Mouse (Mus musculus): ENCODE data around the gene Zfand3. TPM values are rescaled to one million over a fixed set of nuclear protein-coding genes. Genes with fewer than 3 reads are reported as not detected.

Gene Zfand3
- total RNA-seq, 2 experiments from 2014 or later: 10.4 to 13.4 TPM

GRCm38 (mm10) chr17:30180197-30180596 lies 175.7 kb downstream of the Zfand3 start:
- ATAC-seq (replicated peaks; ENCODE audit: low FRiP score, poor library complexity, severe bottlenecking): no peak

GRCm38 (mm10) chr17:30181554-30181953 lies 177.0 kb downstream of the Zfand3 start:
- no peak for ATAC-seq (replicated peaks; ENCODE audit: low FRiP score, poor library complexity, severe bottlenecking)

DNA sequence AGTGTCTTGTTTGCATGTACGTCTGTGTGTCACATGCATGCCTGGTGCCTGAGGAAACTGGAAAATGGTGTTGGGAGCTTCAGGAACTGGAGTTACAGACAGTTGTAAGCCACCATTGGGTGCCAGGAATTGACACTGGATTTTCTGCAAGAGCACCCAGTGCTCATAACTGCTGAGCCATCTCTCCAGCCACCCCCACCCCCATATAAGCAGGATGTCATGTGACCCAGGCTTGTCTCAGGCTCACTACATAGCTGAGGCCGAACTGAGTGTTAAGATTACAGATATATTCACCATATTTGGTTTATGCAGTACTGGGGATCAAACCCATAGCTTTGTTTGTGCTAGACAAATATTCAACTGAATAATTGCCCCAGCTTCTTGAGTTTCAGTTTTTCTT lies 177.5 kb downstream of the Zfand3 start:
- ATAC-seq (replicated peaks; ENCODE audit: low FRiP score, poor library complexity, severe bottlenecking): no peak

DNA sequence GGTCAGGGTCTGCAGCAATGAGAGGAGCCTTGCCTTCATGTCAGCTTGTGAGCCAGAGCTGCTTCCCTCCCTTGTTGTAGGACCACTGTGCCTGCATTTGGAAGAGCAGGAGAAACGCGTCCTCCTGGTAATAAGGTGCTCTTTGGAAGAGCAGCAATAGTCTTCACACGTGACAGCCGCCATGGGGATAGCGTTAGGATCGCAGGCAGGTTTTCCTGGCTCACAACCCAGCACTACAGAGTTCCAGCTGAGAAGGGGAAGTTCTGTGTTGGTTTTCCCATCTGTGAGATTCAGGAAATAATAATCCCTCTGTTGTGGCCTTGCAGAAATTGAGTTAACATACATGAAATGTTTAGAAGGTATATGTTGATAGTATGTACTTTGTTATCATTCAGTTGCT lies 179.0 kb downstream of the Zfand3 start:
- no peak for ATAC-seq (replicated peaks; ENCODE audit: low FRiP score, poor library complexity, severe bottlenecking)

DNA sequence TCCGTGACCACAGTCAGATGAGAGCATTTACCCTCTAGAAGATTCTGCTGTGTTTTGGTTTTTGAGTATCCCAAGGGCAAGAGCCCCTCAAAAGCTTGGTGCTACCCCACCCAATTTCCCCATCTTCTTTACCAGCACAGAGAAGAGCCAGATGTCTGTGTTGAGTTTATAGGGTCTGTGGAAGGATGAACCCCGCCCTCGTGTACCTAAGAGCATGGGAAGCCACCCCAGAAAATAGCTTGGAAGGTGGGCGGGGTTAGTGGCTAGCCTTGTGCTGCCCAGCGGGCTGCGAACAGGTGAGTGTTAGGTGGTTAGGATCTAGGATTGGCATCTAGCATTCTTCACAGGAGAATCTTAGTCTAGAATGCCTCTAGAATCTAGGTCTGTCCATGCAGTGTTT lies 182.6 kb downstream of the Zfand3 start:
- ATAC-seq (replicated peaks; ENCODE audit: low FRiP score, poor library complexity, severe bottlenecking): no peak

GRCm38 (mm10) chr17:30187581-30187980 lies 183.0 kb downstream of the Zfand3 start:
- no peak for ATAC-seq (replicated peaks; ENCODE audit: low FRiP score, poor library complexity, severe bottlenecking)

GRCm38 (mm10) chr17:30188031-30188981 lies 183.8 kb downstream of the Zfand3 start:
- ATAC-seq (replicated peaks; ENCODE audit: low FRiP score, poor library complexity, severe bottlenecking): no peak

DNA sequence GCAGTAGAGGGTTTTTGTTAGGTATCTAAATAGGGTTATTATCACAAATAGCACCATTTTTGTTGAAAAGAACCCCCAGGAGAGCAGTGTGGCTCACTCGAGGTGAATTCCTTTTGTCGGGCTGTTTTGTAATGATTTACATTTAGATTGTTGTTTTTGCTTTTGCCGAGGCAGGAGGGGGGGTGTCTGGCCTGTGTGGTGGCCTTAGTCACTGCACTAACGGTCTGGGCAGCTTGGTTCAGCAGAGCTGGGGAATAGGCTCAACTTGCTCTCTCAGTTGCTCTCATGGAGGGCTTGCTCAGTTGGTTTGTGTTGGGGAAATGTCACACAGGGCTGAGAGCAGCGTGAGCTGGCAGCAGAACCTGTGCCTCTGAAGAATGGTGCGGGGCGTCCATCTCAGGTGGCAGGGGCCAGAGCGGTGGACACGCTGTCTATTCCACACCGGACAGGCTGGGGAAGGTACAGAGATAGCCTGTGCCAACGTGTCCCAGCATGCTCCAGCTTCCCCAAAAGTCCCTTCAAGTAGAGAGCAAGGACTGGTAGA lies 186.6 kb downstream of the Zfand3 start:
- ATAC-seq (replicated peaks; ENCODE audit: low FRiP score, poor library complexity, severe bottlenecking): no peak

- no peak for ATAC-seq (replicated peaks; ENCODE audit: low FRiP score, poor library complexity, severe bottlenecking)
Observed at GRCm38 (mm10) chr17:30192416-30193005, 188.0 kb downstream of the Zfand3 start.

GRCm38 (mm10) chr17:30193615-30194014 lies 189.1 kb downstream of the Zfand3 start:
- no peak for ATAC-seq (replicated peaks; ENCODE audit: low FRiP score, poor library complexity, severe bottlenecking)

GRCm38 (mm10) chr17:30194091-30194490 lies 189.6 kb downstream of the Zfand3 start:
- ATAC-seq (replicated peaks; ENCODE audit: low FRiP score, poor library complexity, severe bottlenecking): no peak

GRCm38 (mm10) chr17:30194629-30195445 lies 190.3 kb downstream of the Zfand3 start:
- no peak for ATAC-seq (replicated peaks; ENCODE audit: low FRiP score, poor library complexity, severe bottlenecking)

DNA sequence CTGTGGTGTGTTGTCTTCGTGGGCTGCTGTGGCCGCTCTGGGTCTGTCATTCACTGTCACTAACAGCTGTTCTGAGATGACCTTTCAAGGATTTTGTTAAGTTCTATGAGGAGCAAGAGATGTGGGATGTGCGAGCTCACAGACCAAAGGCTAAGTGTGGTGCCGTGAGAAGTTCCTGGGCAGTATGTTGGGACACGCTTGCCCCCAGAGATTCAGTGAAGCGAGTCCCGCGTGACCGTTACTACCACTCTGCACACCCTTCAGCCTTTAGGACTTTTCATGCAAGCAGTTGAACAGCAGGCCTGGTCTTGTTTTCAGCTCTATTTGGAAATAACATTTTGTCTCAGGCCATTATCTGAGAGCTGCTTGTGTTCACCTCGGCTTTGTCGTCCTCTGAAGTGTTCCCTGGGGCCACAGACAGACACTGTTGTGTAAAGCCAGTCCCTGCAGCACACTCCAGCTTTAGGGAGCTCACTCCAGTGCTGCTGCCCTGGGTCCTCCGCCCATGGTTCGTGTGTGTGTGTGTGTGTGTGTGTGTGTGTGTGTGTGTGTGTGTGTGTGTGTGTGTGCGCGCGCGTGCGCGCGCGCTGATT lies 191.2 kb downstream of the Zfand3 start:
- ATAC-seq (replicated peaks; ENCODE audit: low FRiP score, poor library complexity, severe bottlenecking): no peak

- no peak for ATAC-seq (replicated peaks; ENCODE audit: low FRiP score, poor library complexity, severe bottlenecking)
Observed at GRCm38 (mm10) chr17:30196401-30197279, 192.1 kb downstream of the Zfand3 start.

DNA sequence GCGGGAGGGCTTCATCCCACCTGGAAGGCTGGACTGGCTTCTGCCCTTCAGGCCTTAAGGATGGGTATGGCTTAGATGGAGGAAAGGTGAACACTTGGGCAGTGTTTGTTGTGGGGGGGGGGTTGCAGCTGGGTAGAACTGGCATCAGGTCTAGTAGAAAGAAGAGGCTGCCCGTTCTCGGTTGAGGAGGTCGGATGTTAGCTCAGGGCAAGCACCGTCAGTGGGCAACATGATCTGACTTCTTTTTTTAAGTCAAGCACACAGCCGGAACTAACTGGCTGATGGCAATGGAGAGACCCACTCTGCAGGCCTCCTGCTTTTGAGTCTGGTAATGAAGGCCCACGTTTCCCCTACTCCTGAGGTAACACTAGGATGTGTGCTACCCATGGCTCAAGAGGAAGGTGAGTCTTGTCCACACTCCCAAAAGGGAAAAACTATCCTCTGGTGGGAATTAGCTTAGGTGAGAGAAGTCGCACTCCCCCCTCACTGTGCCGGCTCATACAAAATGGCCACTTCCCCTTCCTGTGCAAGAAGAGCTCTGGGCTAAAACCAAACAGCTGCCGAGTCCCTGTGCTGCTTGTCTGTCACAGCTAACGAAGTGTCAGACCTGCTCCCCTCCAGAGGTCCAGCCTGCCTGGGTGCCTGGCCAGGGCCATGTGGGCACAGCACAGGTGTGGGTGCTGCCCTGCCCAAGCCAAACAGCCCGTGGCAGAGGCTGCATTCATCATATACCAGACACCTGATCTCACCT lies 192.9 kb downstream of the Zfand3 start:
- no peak for ATAC-seq (replicated peaks; ENCODE audit: low FRiP score, poor library complexity, severe bottlenecking)

DNA sequence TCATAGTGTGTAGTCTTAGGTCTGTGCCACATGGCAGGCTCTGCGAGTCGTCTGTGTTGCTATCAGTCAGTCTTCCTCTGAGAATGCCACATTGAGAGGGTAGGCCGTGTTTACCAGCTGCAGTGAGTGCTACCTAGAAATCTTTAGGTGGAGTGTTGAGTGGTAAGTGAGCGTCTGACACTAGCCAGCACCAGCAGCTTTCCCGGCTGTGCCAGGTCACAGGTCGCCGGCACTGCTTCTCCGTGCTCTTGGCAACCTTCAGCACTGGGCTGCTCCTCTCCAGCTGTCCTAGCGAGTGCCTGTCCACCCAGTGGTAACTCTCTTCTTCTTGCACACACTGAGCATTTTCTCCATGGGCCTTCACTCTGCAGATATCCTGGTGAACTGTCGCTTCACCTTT lies 193.9 kb downstream of the Zfand3 start:
- no peak for ATAC-seq (replicated peaks; ENCODE audit: low FRiP score, poor library complexity, severe bottlenecking)

DNA sequence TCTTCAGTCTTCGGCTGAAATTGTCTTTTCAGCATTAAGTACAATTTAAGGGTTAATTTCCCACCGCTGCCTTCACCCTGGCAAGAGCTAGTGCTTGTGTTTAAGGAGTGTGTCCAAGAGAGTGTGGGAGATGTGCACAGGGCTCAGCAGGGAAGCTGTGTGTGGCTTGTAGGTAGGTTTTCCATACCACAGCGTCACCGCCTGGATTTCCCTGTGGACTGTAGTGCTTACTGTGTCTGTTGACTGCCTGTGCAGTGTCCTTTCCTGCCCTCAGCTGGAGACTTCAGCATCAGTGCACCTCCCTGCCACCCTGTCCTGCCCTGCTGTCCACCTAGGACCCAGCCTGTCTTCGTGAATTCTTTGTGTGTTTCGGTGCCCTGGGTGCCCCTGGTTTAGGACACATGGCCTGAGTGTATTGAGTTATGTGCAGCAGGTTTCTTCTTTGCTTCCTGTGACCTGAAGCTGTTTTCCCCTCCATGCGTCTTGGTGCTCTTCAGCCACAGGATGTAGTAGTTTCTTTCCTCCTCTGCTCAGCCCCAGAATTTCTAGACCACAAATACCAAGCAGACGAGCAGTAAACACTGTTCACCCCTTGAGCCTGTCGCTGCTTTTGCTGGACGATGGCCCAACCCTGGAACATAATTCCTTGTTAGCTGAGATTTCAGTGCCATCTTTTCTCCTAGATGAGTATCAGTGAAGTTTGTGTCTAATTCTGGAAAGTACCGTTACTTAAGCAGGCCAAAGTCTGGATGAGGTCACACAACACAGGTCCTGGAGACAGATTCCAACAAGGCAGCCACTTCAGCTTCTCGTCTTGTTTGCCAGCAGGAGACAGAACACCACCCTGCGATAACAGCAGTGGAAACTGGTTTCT lies 195.1 kb downstream of the Zfand3 start:
- ATAC-seq (replicated peaks; ENCODE audit: low FRiP score, poor library complexity, severe bottlenecking): no peak

All from erythroblast, adult 5-6 weeks (primary cell).